Mouse (Mus musculus) embryonic facial prominence, embryonic 11.5 days (tissue): ENCODE results near the gene Rangrf. TPM values are rescaled to one million over a fixed set of nuclear protein-coding genes. Genes with fewer than 3 reads are reported as not detected.

Experiments used
- ATAC-seq: fragments of 200-750 bp; cut with Nextera tagmentation; replicated peaks from 2 replicates; pipeline ENCODE4 v1.8.0; 2017; ENCODE audit warnings: low read depth; ENCODE audit not compliant: insufficient number of reproducible peaks, low FRiP score, low TSS enrichment
- DNase-seq: peaks from one replicate; pipeline ENCODE4 v3.0.0-alpha.2; 2015; ENCODE audit warnings: low spot score
- H3K27ac ChIP-seq: fragments of 300-500 bp; sonication (generic); replicated peaks from 2 replicates; pipeline ENCODE4 v1.5.1; 2014; ENCODE audit warnings: mild to moderate bottlenecking, low read depth, low read length, control low read depth
- H3K27me3 ChIP-seq: fragments of 300-500 bp; sonication (generic); 2 replicates; pipeline ENCODE4 v1.6.1; 2014; ENCODE audit warnings: mild to moderate bottlenecking, low read length, moderate library complexity, mixed read lengths; ENCODE audit not compliant: control insufficient read depth, insufficient read depth
- H3K36me3 ChIP-seq: fragments of 300-500 bp; sonication (generic); replicated peaks from 2 replicates; pipeline ENCODE4 v1.6.1; 2014; ENCODE audit warnings: low read depth, mild to moderate bottlenecking, low read length, moderate library complexity, mixed read lengths; ENCODE audit not compliant: control insufficient read depth, insufficient read depth
- H3K4me1 ChIP-seq: fragments of 300-500 bp; sonication (generic); 2 replicates; pipeline ENCODE4 v1.6.1; 2014; ENCODE audit warnings: low read length, mixed read lengths; ENCODE audit not compliant: control insufficient read depth, insufficient read depth
- H3K4me2 ChIP-seq: fragments of 300-500 bp; sonication (generic); 2 replicates; pipeline ENCODE4 v1.6.1; 2014; ENCODE audit warnings: low read depth, mild to moderate bottlenecking, control low read depth, low read length, moderate library complexity
- H3K4me3 ChIP-seq: fragments of 300-500 bp; sonication (generic); 2 replicates; pipeline ENCODE4 v1.5.1; 2014; ENCODE audit warnings: low read depth, low read length, control low read depth
- H3K9ac ChIP-seq: fragments of 300-500 bp; sonication (generic); replicated peaks from 2 replicates; pipeline ENCODE4 v1.6.1; 2014; ENCODE audit warnings: mild to moderate bottlenecking, control low read depth, low read length
- H3K9me3 ChIP-seq: fragments of 300-500 bp; sonication (generic); replicated peaks from 2 replicates; pipeline ENCODE4 v1.6.1; 2016; ENCODE audit warnings: mild to moderate bottlenecking, low read length, inconsistent platforms, mixed read lengths; ENCODE audit not compliant: control insufficient read depth
- WGBS: fragments of 180-500 bp; shearing (Covaris S2); extraction: QIAGEN DNeasy Blood & Tissue Kit; methylation state at CpG from one replicate; pipeline ENCODE4 v1.1.7; 2014; 5-methylcytosine and 5-hydroxymethylcytosine counted together
- polyA plus RNA-seq: library from polyadenylated mRNA; unstranded; fragments of >200 nt; fragmentation: Nextera tagmentation; extraction: Ambion mirVana; gene quantifications from 2 replicates; pipeline ENCODE4 v1.2.1, GENCODE M21; 2014

Gene Rangrf
- polyA plus RNA-seq, 1 experiment from 2014 or later: 71.2 TPM

DNA sequence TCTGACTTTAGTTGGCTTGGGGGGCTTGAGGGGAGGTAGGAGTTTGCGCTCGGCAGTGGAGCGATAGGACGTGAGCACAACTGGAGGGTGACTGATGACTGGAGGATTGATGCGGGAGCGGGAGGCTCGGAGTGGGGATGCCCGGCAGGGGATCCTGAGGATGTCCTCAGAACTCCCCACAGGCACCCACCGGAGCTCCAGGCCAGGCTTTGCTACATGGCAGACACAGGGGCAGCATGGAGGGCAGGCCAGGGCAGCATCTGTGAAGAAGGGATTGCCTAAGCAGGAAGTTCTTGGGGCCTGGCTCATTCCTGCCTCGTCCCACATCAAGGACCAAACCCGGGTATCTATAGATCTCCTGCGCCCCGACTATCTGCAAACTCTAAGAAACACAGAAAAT is 21.1 kb downstream of the Rangrf start:
- no peak overlapping the region for H3K27ac ChIP-seq
- ATAC-seq (no peak), DNase-seq (no peak)
- peak overlapping the region; percentile 22; the same call in 1 of the 2 replicates for H3K9ac ChIP-seq
- H3K36me3 ChIP-seq: no peaks in the 10 kb centered on the region
- no peak overlapping the region; the same call in 1 of the 2 replicates for H3K4me3 ChIP-seq
- WGBS: 9% methylated on average over 13 of the region's 13 CpGs
- peaks cover 20% of the 10 kb centered on the region for H3K27me3 ChIP-seq
- H3K9me3 ChIP-seq: no peaks in the 10 kb centered on the region
- H3K4me1 ChIP-seq: peaks cover 4% of the 10 kb centered on the region
- peak overlapping the region; percentile 57 for H3K4me2 ChIP-seq

DNA sequence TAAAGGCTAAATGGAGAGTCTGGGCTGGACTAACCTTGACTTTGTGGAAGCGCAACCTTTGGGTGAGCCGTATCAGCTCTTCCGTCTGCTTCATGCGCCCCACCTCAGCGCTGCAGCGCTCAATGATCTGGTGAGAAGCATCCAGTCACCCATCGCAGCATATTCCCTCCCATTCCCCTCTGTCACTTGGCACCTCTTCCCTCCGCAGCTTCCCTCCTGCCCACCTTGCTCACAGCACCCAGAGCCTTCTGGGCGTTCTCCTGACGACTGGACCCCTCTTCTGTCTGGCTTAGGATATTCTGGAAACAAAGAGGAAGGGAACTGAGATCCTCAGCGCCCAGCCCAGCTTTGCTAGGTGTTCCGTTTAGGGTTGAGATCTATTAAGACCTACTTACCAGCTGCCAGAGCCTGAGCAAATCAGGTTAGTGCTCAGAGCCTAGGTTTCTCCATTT is 27.4 kb downstream of the Rangrf start:
- no peaks in the 10 kb centered on the region for H3K4me1 ChIP-seq
- no peak for DNase-seq
- no peaks in the 10 kb centered on the region; the same call in 1 of the 2 replicates for H3K27me3 ChIP-seq
- H3K9me3 ChIP-seq: no peaks in the 10 kb centered on the region
- no peak overlapping the region for H3K9ac ChIP-seq
- 8% methylated on average over 12 of the region's 12 CpGs for WGBS
- 0 out of 2 replicates have a peak overlapping the region, but pooled peaks have one; percentile 17 for H3K4me2 ChIP-seq
- ATAC-seq: no peak
- H3K36me3 ChIP-seq: no peaks in the 10 kb centered on the region
- H3K4me3 ChIP-seq: no peak overlapping the region
- H3K27ac ChIP-seq: no peak overlapping the region

DNA sequence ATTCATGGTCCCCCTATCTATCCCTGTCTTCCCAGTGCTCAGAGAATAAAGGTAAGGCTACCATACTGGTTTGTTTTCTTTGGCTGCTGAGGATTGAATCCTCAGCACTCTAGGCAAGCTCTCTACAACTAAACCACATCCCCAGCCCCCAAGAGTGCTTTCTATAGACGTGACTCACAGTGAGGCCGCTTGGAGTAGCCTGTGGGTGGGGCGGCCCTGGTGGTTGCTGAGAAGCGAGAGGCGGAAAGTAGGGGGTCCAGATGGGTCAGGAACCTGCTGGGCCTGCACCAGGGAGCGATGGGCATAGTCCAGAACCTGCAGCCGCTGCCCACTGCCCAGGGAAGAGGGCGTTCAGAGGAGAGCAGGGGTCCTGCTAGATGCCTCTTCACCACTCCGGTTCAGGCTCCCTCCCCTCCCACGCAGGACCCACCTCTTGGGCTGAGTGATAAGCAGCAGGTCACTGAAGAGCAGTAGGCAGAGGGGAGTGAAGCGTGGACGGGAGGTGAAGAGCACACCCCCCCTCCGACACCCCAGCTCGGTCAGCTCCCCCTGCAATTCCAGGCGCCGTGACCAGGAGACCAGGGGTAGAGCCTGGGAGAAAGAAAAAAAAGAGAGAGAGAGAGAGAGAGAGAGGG is 28.1 kb downstream of the Rangrf start:
- no peak for DNase-seq
- H3K4me3 ChIP-seq: no peak overlapping the region
- no peak for ATAC-seq
- no peaks in the 10 kb centered on the region for H3K4me1 ChIP-seq
- no peaks in the 10 kb centered on the region; the same call in 1 of the 2 replicates for H3K27me3 ChIP-seq
- H3K4me2 ChIP-seq: no peak overlapping the region
- no peaks in the 10 kb centered on the region for H3K36me3 ChIP-seq
- H3K9me3 ChIP-seq: no peaks in the 10 kb centered on the region
- no peak overlapping the region for H3K9ac ChIP-seq
- no peak overlapping the region for H3K27ac ChIP-seq
- 6% methylated on average over 14 of the region's 16 CpGs for WGBS

DNA sequence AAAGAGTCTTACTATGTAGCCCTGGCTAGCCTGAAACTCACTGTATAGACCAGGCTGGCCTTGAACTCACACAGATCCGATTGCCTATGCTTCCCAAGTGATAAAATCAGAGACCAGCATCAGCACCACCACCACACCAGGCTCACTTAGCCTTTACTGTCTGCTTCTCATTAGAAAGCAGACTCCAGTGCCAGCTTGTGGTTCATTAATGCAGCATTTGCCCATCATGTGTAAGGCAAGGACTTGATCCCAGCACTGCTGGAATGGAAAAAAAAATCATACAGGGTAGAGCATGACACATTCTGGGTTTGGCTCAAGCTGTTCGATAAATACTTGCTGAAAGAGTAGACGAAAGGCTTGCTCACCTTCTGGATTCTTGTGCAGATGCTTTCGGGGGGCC is 29.0 kb downstream of the Rangrf start:
- no peaks in the 10 kb centered on the region for H3K4me1 ChIP-seq
- no peak overlapping the region for H3K27ac ChIP-seq
- 83% methylated on average over 4 of the region's 4 CpGs for WGBS
- H3K4me2 ChIP-seq: no peak overlapping the region
- ATAC-seq (no peak), DNase-seq (no peak)
- no peaks in the 10 kb centered on the region; the same call in 1 of the 2 replicates for H3K27me3 ChIP-seq
- H3K36me3 ChIP-seq: no peaks in the 10 kb centered on the region
- no peak overlapping the region for H3K9ac ChIP-seq
- H3K4me3 ChIP-seq: no peak overlapping the region
- H3K9me3 ChIP-seq: no peaks in the 10 kb centered on the region

DNA sequence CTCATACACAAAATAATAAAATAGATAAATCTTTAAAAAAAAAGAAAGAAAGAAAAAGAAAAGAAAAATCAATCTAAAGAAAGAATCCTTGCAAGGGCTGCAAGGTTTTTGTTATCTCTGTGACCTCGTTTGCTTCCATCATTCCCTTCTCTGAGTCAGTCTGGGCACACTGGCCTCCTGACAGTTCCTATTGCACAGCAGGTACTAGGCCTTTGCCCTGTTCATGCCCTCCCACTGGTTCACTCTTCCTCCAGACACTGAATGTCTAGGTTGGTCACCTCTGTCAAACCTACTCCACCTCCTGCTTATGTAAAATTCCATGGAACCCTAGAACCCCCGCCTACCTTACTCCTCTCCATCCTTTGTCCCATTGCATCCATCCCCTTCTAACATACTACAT is 29.7 kb downstream of the Rangrf start:
- 79% methylated on average over 2 of the region's 2 CpGs for WGBS
- Histone ChIP-seq H3K27me3 (no peaks in the 10 kb centered on the region; the same call in 1 of the 2 replicates), H3K27ac (no peak overlapping the region), H3K4me1 (no peaks in the 10 kb centered on the region), H3K36me3 (no peaks in the 10 kb centered on the region), H3K9me3 (no peaks in the 10 kb centered on the region), H3K4me2 (no peak overlapping the region), H3K9ac (no peak overlapping the region), H3K4me3 (no peak overlapping the region)
- DNase-seq (no peak), ATAC-seq (no peak)

DNA sequence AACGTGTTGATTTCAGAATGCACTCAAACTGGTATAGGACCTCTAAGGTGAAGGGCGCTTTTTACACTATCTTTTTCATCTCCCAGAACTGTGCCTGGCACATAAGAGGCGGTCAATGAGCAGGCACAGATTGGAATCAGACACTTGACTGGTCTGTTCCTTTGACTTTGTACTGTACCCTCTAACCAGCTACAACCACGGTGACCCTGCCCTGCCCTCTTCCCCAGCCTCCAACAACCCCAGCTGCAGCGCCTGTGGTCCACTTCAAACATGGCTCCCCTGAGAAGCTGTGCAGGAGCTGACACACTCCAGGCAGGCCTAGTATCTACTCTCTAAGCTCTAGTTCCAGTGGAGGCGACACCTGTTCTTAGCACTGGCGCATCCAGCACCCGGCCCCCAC is 32.3 kb downstream of the Rangrf start:
- H3K4me3 ChIP-seq: no peak overlapping the region
- no peak for DNase-seq
- WGBS: 86% methylated on average over 8 of the region's 8 CpGs
- ATAC-seq: no peak
- H3K4me2 ChIP-seq: no peak overlapping the region
- no peaks in the 10 kb centered on the region; the same call in 1 of the 2 replicates for H3K27me3 ChIP-seq
- no peaks in the 10 kb centered on the region for H3K36me3 ChIP-seq
- H3K9me3 ChIP-seq: no peaks in the 10 kb centered on the region
- H3K9ac ChIP-seq: no peak overlapping the region
- H3K4me1 ChIP-seq: no peaks in the 10 kb centered on the region
- H3K27ac ChIP-seq: no peak overlapping the region

DNA sequence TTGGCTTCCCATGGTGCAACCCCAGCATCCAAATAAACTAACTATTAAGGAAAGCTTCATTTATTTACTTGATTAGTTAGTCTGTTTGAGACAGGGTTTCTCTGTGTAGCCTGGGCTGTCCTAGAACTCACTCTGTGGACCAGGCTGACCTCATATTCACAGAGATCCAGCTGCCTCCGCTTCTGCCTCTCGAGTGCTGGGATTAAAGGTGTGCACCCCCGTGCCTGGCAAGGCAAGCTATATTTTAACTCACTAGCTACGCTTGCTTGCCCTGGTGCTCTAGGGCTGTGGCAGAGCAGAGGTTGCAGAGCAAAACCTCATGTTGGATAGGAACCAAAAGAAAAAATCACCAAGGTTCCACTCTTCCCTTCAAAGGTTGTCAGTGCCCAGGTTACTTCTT is 34.5 kb downstream of the Rangrf start:
- 60% methylated on average over 4 of the region's 4 CpGs for WGBS
- no peaks in the 10 kb centered on the region for H3K36me3 ChIP-seq
- H3K9ac ChIP-seq: peak overlapping the region; percentile 61
- H3K9me3 ChIP-seq: no peaks in the 10 kb centered on the region
- H3K4me1 ChIP-seq: no peaks in the 10 kb centered on the region
- H3K27ac ChIP-seq: no peak overlapping the region
- no peaks in the 10 kb centered on the region for H3K27me3 ChIP-seq
- peak overlapping the region; percentile 38 for H3K4me2 ChIP-seq
- H3K4me3 ChIP-seq: peak overlapping the region; percentile 42
- ATAC-seq (no peak), DNase-seq (no peak)

- peak overlapping the region; percentile 38 for H3K4me2 ChIP-seq
- peak overlapping the region; percentile 41; the same call in 1 of the 2 replicates for H3K27ac ChIP-seq
- H3K4me3 ChIP-seq: peak overlapping the region; percentile 42
- ATAC-seq (peak; percentile 99), DNase-seq (peak; percentile 94)
- 3% methylated on average over 16 of the region's 16 CpGs for WGBS
- no peaks in the 10 kb centered on the region for H3K27me3 ChIP-seq
- peak overlapping the region; percentile 61 for H3K9ac ChIP-seq
- no peaks in the 10 kb centered on the region for H3K4me1 ChIP-seq
- H3K36me3 ChIP-seq: no peaks in the 10 kb centered on the region
- no peaks in the 10 kb centered on the region for H3K9me3 ChIP-seq
These were observed 35.3 kb downstream of the Rangrf start for GRCm38 (mm10) chr11:68939451-68940304.
